Mouse (Mus musculus) mouse embryonic stem cell (cell line): ENCODE results near the gene Wdr62.
"Not testable (repeated sequence)": the region's sequence is repeated elsewhere in the genome, so short reads cannot be mapped to it uniquely, and the experiment has no call there.

Source experiments
- in situ Hi-C, 2 experiments: fragments of 300-500 bp; cut with MboI; formaldehyde crosslinking; loops; 1 replicate in 1 of 2; 3 replicates in 1 of 2; pipeline ENCODE4 v1.14.3; 2019 to 2020; ENCODE audit warnings: low sequenced_read_pairs in 2 of 2, low pct_unique_long_range_greater_than_20kb in 1 of 2, mixed read lengths in 1 of 2; ENCODE audit not compliant: unreplicated experiment in 1 of 2

The Wdr62 gene

DNA sequence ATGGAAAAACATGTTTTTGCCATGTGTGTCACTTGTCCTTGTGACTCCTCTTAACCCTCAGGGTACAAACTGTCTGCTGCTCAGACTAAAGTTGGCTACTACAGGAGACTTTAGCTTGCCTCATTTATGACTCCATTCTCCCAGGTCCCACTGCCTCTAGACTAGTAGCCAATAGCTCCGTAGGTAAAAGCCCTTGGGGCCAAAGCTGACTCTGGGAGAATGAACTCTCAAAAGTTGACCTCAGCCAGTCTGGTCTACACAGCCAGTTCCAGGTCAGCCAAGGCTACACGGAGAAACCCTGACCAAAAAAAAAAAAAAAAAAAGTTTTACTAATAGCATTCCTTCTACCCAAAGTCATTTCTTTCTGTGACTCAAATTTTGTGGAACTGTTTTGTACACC is 1.3 kb downstream of the Wdr62 start:
- in situ Hi-C loops = no loop called here

DNA sequence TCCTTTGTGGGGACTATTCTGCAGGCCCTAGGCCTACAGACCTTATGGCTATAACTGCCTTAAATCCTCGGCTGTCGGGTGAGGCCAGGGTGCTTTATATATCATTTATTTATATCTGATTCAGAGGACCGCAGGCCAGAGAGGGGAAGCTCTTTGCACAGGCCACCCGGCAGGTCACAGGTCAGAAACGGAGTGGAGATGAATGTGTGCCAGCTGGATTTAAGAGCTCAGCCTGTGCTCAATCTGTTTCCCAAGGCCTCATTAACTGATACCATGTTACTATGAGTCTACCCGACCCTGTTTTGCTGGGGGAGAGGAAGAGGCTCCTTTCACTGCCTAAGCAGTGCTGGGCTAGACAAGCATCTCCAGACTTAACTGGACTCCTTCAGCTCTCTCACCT is 5.8 kb downstream of the Wdr62 start:
- in situ Hi-C loops = no loop called here

- in situ Hi-C loops = no loop called here
Observed at GRCm38 (mm10) chr7:30269641-30270040, 10.6 kb downstream of the Wdr62 start.

- in situ Hi-C loops = no loop called here
Observed at GRCm38 (mm10) chr7:30266780-30267179, 13.4 kb downstream of the Wdr62 start.

- in situ Hi-C loops = no loop called here
Observed at GRCm38 (mm10) chr7:30265935-30266334, 14.3 kb downstream of the Wdr62 start.

DNA sequence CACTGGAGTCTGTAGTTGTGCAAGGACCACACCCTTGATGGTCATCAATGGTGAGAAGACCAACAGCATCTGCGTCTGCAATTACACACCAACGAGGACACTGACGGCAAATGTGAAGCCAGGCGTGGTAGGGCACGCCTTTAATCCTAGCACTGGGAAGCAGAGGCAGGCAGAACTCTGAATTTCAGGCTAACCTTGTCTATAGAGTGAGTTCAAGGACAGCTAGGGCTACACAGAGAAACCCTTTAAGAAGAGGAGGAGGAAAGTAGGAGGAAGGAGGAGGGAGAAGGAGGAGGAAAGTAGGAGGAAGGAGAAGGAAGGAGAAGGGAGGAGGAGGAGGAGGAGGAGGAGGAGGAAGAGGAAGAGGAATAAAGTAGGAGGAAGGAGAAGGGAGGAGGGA is 14.7 kb downstream of the Wdr62 start:
- in situ Hi-C loops = no loop called here

DNA sequence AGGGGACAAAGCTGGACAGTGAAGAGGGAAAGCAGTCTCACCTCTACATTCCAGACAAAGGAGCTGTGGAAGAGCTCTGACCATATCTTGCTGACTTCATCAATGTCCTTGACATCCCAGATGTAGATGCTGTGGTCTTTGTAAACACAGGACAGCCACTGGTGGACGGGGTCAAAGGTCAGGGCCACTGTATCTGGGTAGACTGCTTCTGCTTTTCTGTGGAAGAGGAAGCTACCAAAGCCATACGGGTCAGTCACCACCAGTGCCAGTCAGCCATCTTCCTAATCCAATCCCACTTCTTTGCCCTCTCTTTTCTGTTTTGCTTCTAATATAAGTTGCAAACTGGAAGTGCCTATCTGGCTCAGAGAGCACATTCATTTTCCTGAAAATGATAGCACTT is 15.2 kb downstream of the Wdr62 start:
- in situ Hi-C loops = no loop called here

DNA sequence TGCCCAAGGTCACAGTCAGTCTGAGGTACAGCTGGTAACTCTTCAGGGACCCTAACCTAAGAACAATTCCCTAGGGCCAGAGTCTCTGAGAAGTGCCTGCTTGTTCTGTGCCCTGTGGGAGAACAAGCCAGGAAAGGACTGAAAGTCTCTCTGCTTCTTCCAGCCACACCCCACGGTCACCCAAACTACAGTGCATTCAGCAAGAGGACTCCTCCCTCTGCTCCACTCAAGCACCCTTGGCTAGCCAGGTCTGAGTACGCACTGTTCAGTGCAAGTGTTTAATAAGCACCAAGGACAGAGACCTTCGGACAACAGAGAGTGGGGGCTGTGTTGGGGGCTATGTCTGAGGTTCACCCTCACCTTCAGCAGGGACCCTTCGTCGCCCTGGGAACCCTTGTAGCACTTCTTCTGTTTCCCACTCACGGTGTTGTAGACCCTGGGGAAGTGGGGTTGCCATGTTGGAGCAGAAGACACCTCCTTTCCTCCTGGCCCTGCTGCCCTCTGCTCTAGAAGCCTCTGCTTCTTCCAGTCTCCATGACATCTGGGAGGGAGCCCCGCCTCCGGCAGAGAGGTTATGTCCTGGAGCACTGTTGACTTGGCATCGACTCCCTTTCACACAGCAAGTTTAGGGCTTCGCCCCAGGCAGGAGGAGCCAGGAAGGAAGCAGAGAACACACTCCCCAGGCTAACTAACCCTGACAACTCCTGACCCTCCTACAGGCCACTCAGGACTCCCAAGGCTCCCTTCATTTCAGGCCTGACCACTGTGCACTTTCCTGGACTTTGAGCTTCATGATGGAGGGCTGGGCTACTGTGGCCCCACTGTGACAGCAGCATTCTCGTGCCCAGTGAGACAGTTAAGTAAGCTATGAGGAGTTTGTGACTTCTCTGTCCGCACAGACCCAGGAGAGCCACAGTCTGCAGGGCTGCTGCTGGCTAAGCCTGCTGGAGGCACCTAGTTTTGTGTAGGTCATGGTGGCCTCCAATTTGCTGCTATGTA is 28.0 kb downstream of the Wdr62 start:
- in situ Hi-C loops = no loop called here

GRCm38 (mm10) chr7:30237374-30237773 is 42.8 kb downstream of the Wdr62 start:
- in situ Hi-C loops = not testable (repeated sequence)

DNA sequence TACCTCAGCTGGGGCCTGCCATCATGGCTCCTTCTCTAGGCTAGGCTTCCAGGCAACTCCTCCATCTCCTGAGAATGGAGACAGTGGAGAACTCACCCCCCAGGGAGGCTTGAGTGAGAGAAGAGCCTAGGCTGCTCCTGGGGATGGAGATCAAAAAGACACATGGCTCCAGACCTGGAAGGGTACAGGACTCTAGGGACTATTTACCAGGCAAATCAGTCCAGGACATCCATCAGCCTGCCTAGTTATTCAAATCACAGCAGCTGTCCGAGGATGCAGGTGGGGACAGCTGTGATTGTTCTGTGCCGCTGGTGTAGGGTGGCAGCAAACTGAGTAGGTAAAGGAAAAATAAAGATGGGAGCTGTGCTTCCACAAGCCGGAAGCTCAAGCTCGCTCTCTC is 44.6 kb downstream of the Wdr62 start, which contains the start of gene Ovol3:
TSS of gene Ovol3 (minus strand) at position 101 of the 400 bp plus-strand sequence.
- in situ Hi-C loops = no loop called here

GRCm38 (mm10) chr7:30235091-30235490 is 45.1 kb downstream of the Wdr62 start:
- in situ Hi-C loops = no loop called here

DNA sequence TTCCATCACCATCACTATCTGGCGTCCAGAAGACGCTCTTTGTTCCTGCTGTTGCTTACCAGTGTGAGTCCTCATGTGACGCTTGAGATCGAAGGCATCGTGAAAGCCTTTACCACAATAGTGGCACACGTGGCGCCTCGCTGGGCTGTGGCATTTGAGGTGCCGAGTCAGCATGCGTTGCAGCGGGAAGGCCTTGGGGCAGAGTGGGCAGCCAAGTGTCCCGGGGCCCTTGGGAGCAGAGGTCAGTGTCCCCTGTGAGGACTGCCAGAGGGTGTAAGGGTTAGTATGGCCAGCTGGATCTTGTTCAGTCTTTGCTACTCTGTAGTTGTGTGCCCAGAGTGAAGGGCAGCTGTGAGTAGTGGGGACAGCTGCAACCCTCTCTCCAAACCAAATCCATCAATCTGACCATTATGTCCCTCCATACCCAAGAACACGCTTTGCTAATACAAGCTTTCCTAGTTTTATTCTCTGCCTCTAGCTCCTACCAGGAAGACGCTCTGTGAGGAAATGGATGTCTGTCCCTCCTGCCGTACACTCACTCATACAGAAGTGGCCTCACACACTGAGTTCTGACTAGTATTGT is 45.9 kb downstream of the Wdr62 start:
- in situ Hi-C loops = no loop called here

DNA sequence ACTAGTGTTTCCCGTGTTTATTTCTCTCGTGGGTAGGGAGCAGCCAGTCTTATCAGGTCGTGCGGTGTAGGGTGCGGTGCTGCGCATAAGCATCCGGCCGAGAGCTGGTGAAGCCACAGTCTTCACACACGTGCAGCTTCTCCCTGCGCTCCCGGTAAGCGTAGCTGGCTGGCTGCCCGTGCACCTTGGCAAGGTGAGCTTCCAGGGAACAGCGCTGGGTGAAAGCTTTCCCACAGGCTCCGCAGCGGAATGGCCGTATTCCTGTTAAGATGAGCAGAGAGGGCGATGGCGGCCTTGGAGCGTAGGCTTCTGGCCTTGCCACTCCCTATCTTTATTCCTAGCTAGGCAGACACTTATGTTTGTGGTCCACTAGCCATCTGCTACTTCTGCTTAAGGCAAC is 46.8 kb downstream of the Wdr62 start:
- in situ Hi-C loops = no loop called here

- in situ Hi-C loops = no loop called here
Observed at GRCm38 (mm10) chr7:30232631-30233148, 47.5 kb downstream of the Wdr62 start.

- in situ Hi-C loops = no loop called here
Observed at GRCm38 (mm10) chr7:30231669-30232454, 48.4 kb downstream of the Wdr62 start, which contains the start of the genes Polr2i and Tbcb. Polr2i (plus strand) TSS chr7:30231948. Tbcb (minus strand) TSS chr7:30232272.

DNA sequence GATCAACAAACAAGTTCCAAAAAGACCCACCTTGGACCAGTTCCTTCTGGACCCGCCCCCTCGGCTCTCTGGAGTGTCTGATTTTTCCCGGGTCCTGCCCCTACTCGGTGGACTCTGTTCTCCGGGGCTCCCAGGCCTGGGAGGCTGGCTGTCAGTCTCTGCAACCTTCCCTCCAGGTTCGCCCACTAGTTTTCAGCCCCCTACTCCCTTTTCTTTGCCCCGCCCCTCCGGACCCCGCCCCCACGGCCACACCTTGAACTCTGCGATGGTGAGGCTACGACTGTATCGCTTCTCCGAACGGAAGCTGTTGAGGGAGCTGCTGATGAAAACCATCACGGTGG is 48.9 kb downstream of the Wdr62 start:
- in situ Hi-C loops = no loop called here

DNA sequence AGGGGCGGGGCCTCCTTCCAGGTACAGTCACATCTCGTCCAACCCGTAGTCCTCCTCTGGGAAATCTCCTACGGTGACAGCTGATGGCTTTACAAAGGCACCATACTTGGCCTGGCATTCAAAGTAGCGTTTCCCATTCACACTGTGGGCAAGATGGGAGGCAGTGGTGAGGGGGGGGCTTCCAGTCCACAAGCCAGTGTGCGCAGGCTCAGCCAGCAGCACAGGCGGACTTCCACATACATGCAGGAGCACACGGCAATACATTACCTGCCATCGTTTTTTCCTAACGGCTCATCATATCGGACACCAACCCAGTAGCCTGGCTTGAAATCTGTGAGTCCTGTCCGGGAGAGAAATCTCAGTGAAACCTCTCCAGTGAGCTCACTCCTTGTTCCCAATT is 56.0 kb downstream of the Wdr62 start:
- in situ Hi-C loops = no loop called here

DNA sequence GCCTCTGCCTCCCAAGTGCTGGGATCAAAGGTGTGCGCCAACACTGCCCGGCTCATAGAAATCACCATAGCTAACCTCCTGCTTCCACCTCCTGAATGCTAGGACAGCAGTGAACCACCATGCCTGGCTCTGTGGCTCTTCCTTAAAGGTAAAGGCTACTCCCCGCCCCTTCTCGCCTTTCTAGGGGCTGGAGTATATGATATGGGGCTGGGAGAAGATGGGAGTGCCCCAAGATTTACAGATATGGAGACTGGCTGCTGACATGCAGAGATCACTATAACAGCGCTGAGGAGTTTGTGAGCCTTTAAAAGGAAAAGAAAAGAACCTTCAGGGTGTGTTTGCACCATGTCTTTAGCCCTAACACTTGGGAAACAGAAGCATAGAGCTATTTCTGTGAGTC is 58.0 kb downstream of the Wdr62 start:
- in situ Hi-C loops = no loop called here

DNA sequence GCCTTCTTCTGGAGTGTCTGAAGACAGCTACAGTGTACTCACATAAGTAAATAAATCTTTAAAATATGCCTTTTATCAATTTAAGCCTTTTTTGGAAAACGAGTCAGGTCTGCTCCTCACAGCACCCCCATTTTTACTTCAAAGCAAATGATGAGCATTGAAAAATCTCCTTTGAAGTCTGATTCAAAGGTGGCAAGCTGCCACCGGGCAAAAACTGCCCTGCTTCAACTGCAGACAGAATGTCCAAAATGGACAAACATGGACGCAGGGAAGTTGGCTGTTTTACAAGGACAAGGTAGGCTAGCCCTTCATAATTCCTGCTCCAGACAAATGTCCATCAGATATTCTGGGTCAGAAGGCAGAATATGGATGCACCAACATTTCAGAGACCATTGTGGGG is 58.8 kb downstream of the Wdr62 start:
- in situ Hi-C loops = no loop called here
